8 mouse cellular contexts compared by ENCODE assay signal in genomic region chr7:45488293-45489204, GRCm38 (mm10). TPM values are rescaled to one million over a fixed set of nuclear protein-coding genes. Genes with fewer than 3 reads are reported as not detected.
A peak's percentile ranks its signal among the peaks of the same experiment; 100 is the strongest.
DNase-seq lines count a peak whose midpoint lies in the region; ATAC-seq and TF ChIP-seq lines count a peak whose summit lies in the region.

Gene Dhdh (minus strand): TSS chr7:45488805.

- peak within 1 kb of the TSS; percentile 60 for H3K4me2 ChIP-seq in liver, embryonic 14.5 days (ENCODE audit: low read depth)
- no peak within 1 kb of the TSS for H3K4me2 ChIP-seq in myocyte (ENCODE audit: low read depth)
- H3K4me2 ChIP-seq in stomach, embryonic 14.5 days (replicated peaks; ENCODE audit: low read depth, low read length) = peak within 1 kb of the TSS; percentile 58

- ATAC-seq in frontal cortex, adult (ENCODE audit: low TSS enrichment) = peak; percentile 36; the same call in 1 of the 2 replicates
- peak; percentile 22 for ATAC-seq in liver, embryonic 14.5 days (ENCODE audit: insufficient read depth)
- ATAC-seq in stomach, embryonic 14.5 days (ENCODE audit: insufficient number of reproducible peaks, insufficient read depth, low FRiP score, low read depth) = no peak

- TF ChIP-seq POLR2A in heart, adult 2 months (IDR thresholded peaks at IDR 0.05; ENCODE audit: insufficient read depth, low read depth, low read length) = peak; percentile 80
- TF ChIP-seq POLR2A in myocyte (IDR thresholded peaks at IDR 0.05; ENCODE audit: insufficient read length, low read depth) = peak; percentile 15

- H3K9me3 ChIP-seq in liver, embryonic 14.5 days (ENCODE audit: control insufficient read depth, low read length) = no peaks in the 10 kb centered on the region
- H3K9me3 ChIP-seq in stomach, embryonic 14.5 days (ENCODE audit: control insufficient read depth, low read depth, low read length) = no peaks in the 10 kb centered on the region

- H3K4me1 ChIP-seq in heart, adult 2 months (ENCODE audit: control insufficient read depth, insufficient read depth, low read length) = peaks cover 4% of the 10 kb centered on the region
- H3K4me1 ChIP-seq in liver, embryonic 14.5 days (replicated peaks; ENCODE audit: control insufficient read depth in 2 of 2, insufficient read depth in 2 of 2, low read length in 1 of 2) = peaks cover 21 to 43% of the 10 kb centered on the region in 2 experiments
- peaks cover 11% of the 10 kb centered on the region; the same call in 1 of the 2 replicates for H3K4me1 ChIP-seq in stomach, embryonic 14.5 days (ENCODE audit: control insufficient read depth, insufficient read depth, low read length)

- DNase-seq in frontal cortex, postnatal 10 days (ENCODE audit: low spot score in 2 of 2) = no peak
- DNase-seq in embryo, embryonic 11 days = peak; percentile 80
- peak; percentile 81 to 84 for DNase-seq in heart, adult 2 months
- DNase-seq in kidney, adult 11 months = peak; percentile 67
- DNase-seq in liver, embryonic 14.5 days (ENCODE audit: low read depth in 3 of 3, low spot score in 3 of 3) = peak in 1 of 3 experiments; percentile 41

- no peak within 1 kb of the TSS for H3ac ChIP-seq in myocyte (ENCODE audit: control insufficient read depth, insufficient read length)

- peak within 1 kb of the TSS; percentile 59 for H3K4me3 ChIP-seq in heart, adult 2 months
- H3K4me3 ChIP-seq in liver, embryonic 14.5 days (ENCODE audit: insufficient read depth in 1 of 2, low read depth in 2 of 2, low read length in 2 of 2) = peak within 1 kb of the TSS; percentile 48 to 56
- no peak within 1 kb of the TSS for H3K4me3 ChIP-seq in myocyte
- peak within 1 kb of the TSS; percentile 38 for H3K4me3 ChIP-seq in stomach, embryonic 14.5 days (ENCODE audit: low read depth, low read length)

- intact Hi-C loops in heart, adult 2 months (cut with DNase I) = no loop called here

- H3K27ac ChIP-seq in heart, adult 2 months = peak within 1 kb of the TSS; percentile 71
- H3K27ac ChIP-seq in liver, embryonic 14.5 days = no peak within 1 kb of the TSS
- H3K27ac ChIP-seq in stomach, embryonic 14.5 days (ENCODE audit: low read length) = 0 out of 2 replicates have a peak within 1 kb of the TSS, but pooled peaks have one; percentile 55

- no peaks in the 10 kb centered on the region for H3K36me3 ChIP-seq in heart, adult 2 months (ENCODE audit: control insufficient read depth, insufficient read depth, low read length)
- peaks cover 7% of the 10 kb centered on the region for H3K36me3 ChIP-seq in liver, embryonic 14.5 days (replicated peaks; ENCODE audit: control insufficient read depth, insufficient read depth, low read depth)
- no peaks in the 10 kb centered on the region for H3K36me3 ChIP-seq in myocyte (ENCODE audit: control insufficient read depth, insufficient read depth)
- peaks cover 14% of the 10 kb centered on the region for H3K36me3 ChIP-seq in stomach, embryonic 14.5 days (ENCODE audit: control insufficient read depth, insufficient read depth, low read length)

- H3K79me2 ChIP-seq in heart, adult 2 months (replicated peaks; ENCODE audit: control insufficient read depth, insufficient read depth, low read length) = no peaks in the 10 kb centered on the region
- no peaks in the 10 kb centered on the region for H3K79me2 ChIP-seq in myocyte (ENCODE audit: control insufficient read depth, insufficient read depth)

- peak within 1 kb of the TSS; percentile 63 for H3K9ac ChIP-seq in heart, adult 2 months (ENCODE audit: low read depth, low read length)
- peak within 1 kb of the TSS; percentile 62 for H3K9ac ChIP-seq in liver, embryonic 14.5 days (replicated peaks)
- H3K9ac ChIP-seq in stomach, embryonic 14.5 days (replicated peaks; ENCODE audit: low read depth, low read length) = peak within 1 kb of the TSS; percentile 46; the same call in 1 of the 2 replicates

- no peaks in the 10 kb centered on the region for H3K27me3 ChIP-seq in heart, adult 2 months (ENCODE audit: control insufficient read depth, insufficient read depth, low read length)
- no peaks in the 10 kb centered on the region for H3K27me3 ChIP-seq in liver, embryonic 14.5 days (ENCODE audit: control insufficient read depth, insufficient read depth, low read length)
- H3K27me3 ChIP-seq in myocyte (ENCODE audit: control insufficient read depth, insufficient read depth, insufficient read length) = no peaks in the 10 kb centered on the region
- H3K27me3 ChIP-seq in stomach, embryonic 14.5 days (ENCODE audit: control insufficient read depth, insufficient read depth, low read length) = no peaks in the 10 kb centered on the region

- WGBS in heart, adult 2 months = 18% methylated on average over 38 of the region's 38 CpGs
- WGBS in liver, embryonic 14.5 days (ENCODE audit: insufficient replicate concordance) = 5% methylated on average over 38 of the region's 38 CpGs
- WGBS in stomach, embryonic 14.5 days = 8% methylated on average over 38 of the region's 38 CpGs

- no peak for TF ChIP-seq CTCF in heart, adult 2 months (IDR thresholded peaks at IDR 0.05)
- no peak for TF ChIP-seq CTCF in liver, embryonic 14.5 days (IDR thresholded peaks at IDR 0.05; ENCODE audit: low read depth)

- no peak for TF ChIP-seq EP300 in heart, adult 2 months (IDR thresholded peaks at IDR 0.05; ENCODE audit: insufficient read depth, low read depth, low read length)
- TF ChIP-seq EP300 in liver, embryonic 14.5 days (IDR thresholded peaks at IDR 0.05; ENCODE audit: low read depth) = no peak

TF ChIP-seq in myocyte, 11 proteins besides CTCF, POLR2A, EP300 and RAD21:
- TF ChIP-seq REST (IDR thresholded peaks at IDR 0.05; ENCODE audit: insufficient read depth, insufficient read length) (no peak), MYOD1 (IDR thresholded peaks at IDR 0.05; ENCODE audit: control insufficient read depth in 1 of 3, insufficient read length in 2 of 3, low read depth in 2 of 3) (no peak), USF1 (IDR thresholded peaks at IDR 0.05; ENCODE audit: low read depth) (no peak), POLR2AphosphoS2 (IDR thresholded peaks at IDR 0.05; ENCODE audit: insufficient read length, low read depth) (no peak), CEBPB (IDR thresholded peaks at IDR 0.05; ENCODE audit: insufficient read depth, poor library complexity, severe bottlenecking) (no peak), MYOG (IDR thresholded peaks at IDR 0.05; ENCODE audit: control insufficient read depth in 1 of 3, insufficient read depth in 1 of 3, insufficient read length in 2 of 3, low read depth in 2 of 3) (no peak), MAX (IDR thresholded peaks at IDR 0.05; ENCODE audit: low read depth) (no peak), TCF3 (IDR thresholded peaks at IDR 0.05; ENCODE audit: insufficient read length, low read depth) (no peak), TCF12 (IDR thresholded peaks at IDR 0.05; ENCODE audit: insufficient read depth, poor library complexity, severe bottlenecking) (no peak), E2F4 (IDR thresholded peaks at IDR 0.05; ENCODE audit: insufficient read depth) (no peak), SRF (IDR thresholded peaks at IDR 0.05; ENCODE audit: control insufficient read depth, insufficient read length, low read depth) (no peak)
TF ChIP-seq in myocyte: peak in this region for 0.

RNA-seq across cellular contexts. Expression of gene Dhdh, which starts in this region (rescaled TPM):
- total RNA-seq in heart, adult 2 months (2021) = 1 to 10 TPM; 8.2 to 8.9 TPM
- polyA plus RNA-seq in heart, adult 2 months (2012; rRNA removed) = 6.4 and 10.1 TPM in 2 replicates
- 1.5 and 2.2 TPM in 2 replicates for polyA plus RNA-seq in liver, embryonic 14.5 days (2012; rRNA removed)
- polyA plus RNA-seq in liver, embryonic 14.5 days (2014; fragmentation: Nextera tagmentation; extraction: Ambion mirVana) = 1.6 and 1.8 TPM in 2 replicates
- polyA plus RNA-seq in myocyte (2012; fragmentation: generic; extraction: Trizol) = 0.13 TPM
- 2.7 and 3.4 TPM in 2 replicates for polyA plus RNA-seq in stomach, embryonic 14.5 days (2014; fragmentation: Nextera tagmentation; extraction: Ambion mirVana)

Comparison
In these comparisons a context has a peak if more than half of its experiments do, and no peak if none do; other contexts are left out.
1. DNase-seq: peak in embryo, embryonic 11 days (single experiment), heart, adult 2 months (2 of 2) and kidney, adult 11 months (single experiment); none in frontal cortex, postnatal 10 days (0 of 2).
2. Peak in every context shown above with its lines, with median percentiles within 50 percentile points of each other: H3K9ac ChIP-seq.